Mouse (Mus musculus): Measurements from ENCODE around the gene Ces2h.
"Not testable (repeated sequence)": the region's sequence is repeated elsewhere in the genome, so short reads cannot be mapped to it uniquely, and the experiment has no call there.

Ces2h gene

GRCm38 (mm10) chr8:105000586-105000985, at the start of gene Ces2h:
Gene Ces2h, plus strand, starts transcription at chr8:105000853.
- in situ Hi-C loops (cut with MboI; ENCODE audit: low sequenced_read_pairs), result no loop called here

GRCm38 (mm10) chr8:104961537-104961961, 39.1 kb upstream of the Ces2h start, which contains the start of gene Ces2g:
Gene Ces2g, plus strand, starts transcription at chr8:104961718.
- in situ Hi-C loops (cut with MboI; ENCODE audit: low sequenced_read_pairs), result no loop called here

GRCm38 (mm10) chr8:104962229-104962901, 38.3 kb upstream of the Ces2h start:
- in situ Hi-C loops (cut with MboI; ENCODE audit: low sequenced_read_pairs), result no loop called here

GRCm38 (mm10) chr8:104963375-104963894, 37.2 kb upstream of the Ces2h start:
- in situ Hi-C loops (cut with MboI; ENCODE audit: low sequenced_read_pairs), result no loop called here

- in situ Hi-C loops (cut with MboI; ENCODE audit: low sequenced_read_pairs), result no loop called here
These were observed 16.5 kb upstream of the Ces2h start for GRCm38 (mm10) chr8:104984126-104984525.

GRCm38 (mm10) chr8:104984942-104985341, 15.7 kb upstream of the Ces2h start:
- in situ Hi-C loops (cut with MboI; ENCODE audit: low sequenced_read_pairs), result no loop called here

- in situ Hi-C loops (cut with MboI; ENCODE audit: low sequenced_read_pairs), result no loop called here
These were observed 2.5 kb upstream of the Ces2h start for GRCm38 (mm10) chr8:104998191-104998590.

GRCm38 (mm10) chr8:104999183-104999582, 1.5 kb upstream of the Ces2h start:
- in situ Hi-C loops (cut with MboI; ENCODE audit: low sequenced_read_pairs), result no loop called here

- in situ Hi-C loops (cut with MboI; ENCODE audit: low sequenced_read_pairs), result no loop called here
These were observed 9.3 kb downstream of the Ces2h start for GRCm38 (mm10) chr8:105010000-105010399.

GRCm38 (mm10) chr8:105011136-105011535, 10.5 kb downstream of the Ces2h start:
- in situ Hi-C loops (cut with MboI; ENCODE audit: low sequenced_read_pairs), result no loop called here

- in situ Hi-C loops (cut with MboI; ENCODE audit: low sequenced_read_pairs), result no loop called here
These were observed 13.7 kb downstream of the Ces2h start for GRCm38 (mm10) chr8:105014391-105014790.

GRCm38 (mm10) chr8:105021954-105022353, 21.3 kb downstream of the Ces2h start:
- in situ Hi-C loops (cut with MboI; ENCODE audit: low sequenced_read_pairs), result no loop called here

GRCm38 (mm10) chr8:105023087-105023486, 22.4 kb downstream of the Ces2h start:
- in situ Hi-C loops (cut with MboI; ENCODE audit: low sequenced_read_pairs), result no loop called here

GRCm38 (mm10) chr8:105025050-105025449, 24.4 kb downstream of the Ces2h start:
- in situ Hi-C loops (cut with MboI; ENCODE audit: low sequenced_read_pairs), result no loop called here

GRCm38 (mm10) chr8:105043510-105043909, 42.9 kb downstream of the Ces2h start:
- in situ Hi-C loops (cut with MboI; ENCODE audit: low sequenced_read_pairs), result no loop called here

GRCm38 (mm10) chr8:105045824-105046401, 45.3 kb downstream of the Ces2h start:
- in situ Hi-C loops (cut with MboI; ENCODE audit: low sequenced_read_pairs), result no loop called here

GRCm38 (mm10) chr8:105048371-105048854, 47.8 kb downstream of the Ces2h start, which contains the start of gene Ces3a:
Gene Ces3a, plus strand, starts transcription at chr8:105048601.
- in situ Hi-C loops (cut with MboI; ENCODE audit: low sequenced_read_pairs), result no loop called here

GRCm38 (mm10) chr8:105056211-105056610, 55.6 kb downstream of the Ces2h start:
- in situ Hi-C loops (cut with MboI; ENCODE audit: low sequenced_read_pairs), result no loop called here

- in situ Hi-C loops (cut with MboI; ENCODE audit: low sequenced_read_pairs), result no loop called here
These were observed 59.4 kb downstream of the Ces2h start for GRCm38 (mm10) chr8:105060056-105060455.

GRCm38 (mm10) chr8:105066761-105067160, 66.1 kb downstream of the Ces2h start:
- in situ Hi-C loops (cut with MboI; ENCODE audit: low sequenced_read_pairs), result no loop called here

GRCm38 (mm10) chr8:105067905-105068304, 67.3 kb downstream of the Ces2h start:
- in situ Hi-C loops (cut with MboI; ENCODE audit: low sequenced_read_pairs), result not testable (repeated sequence)

GRCm38 (mm10) chr8:105068971-105069370, 68.3 kb downstream of the Ces2h start:
- in situ Hi-C loops (cut with MboI; ENCODE audit: low sequenced_read_pairs), result no loop called here
